Mouse (Mus musculus) CD4-positive, CD25-positive, alpha-beta regulatory T cell (primary cell): ENCODE data around the gene Mapk11. TPM values are rescaled to one million over a fixed set of nuclear protein-coding genes. Genes with fewer than 3 reads are reported as not detected.

ENCODE experiments used
- polyA plus RNA-seq: library from polyadenylated mRNA; unstranded; fragments of 100-300 nt; shearing (Covaris generic); gene quantifications from one replicate; pipeline ENCODE4 v1.2.1, GENCODE M21; 2017

The Mapk11 gene
- polyA plus RNA-seq: 83.5 TPM

GRCm38 (mm10) chr15:89149271-89150040 lies at the start of gene Mapk11:
Gene Mapk11 (minus strand): TSS chr15:89149628.

GRCm38 (mm10) chr15:89196313-89196706 lies 46.9 kb upstream of the Mapk11 start, which contains the start of gene Dennd6b:
Gene Dennd6b (minus strand): TSS chr15:89196496.

GRCm38 (mm10) chr15:89180571-89181229 lies 31.3 kb upstream of the Mapk11 start, which contains the start of gene Plxnb2:
Gene Plxnb2 (minus strand): TSS chr15:89180788.

GRCm38 (mm10) chr15:89140659-89141252 lies 8.7 kb downstream of the Mapk11 start, which contains the start of gene Mapk12:
Gene Mapk12 (minus strand): TSS chr15:89140703.

GRCm38 (mm10) chr15:89128382-89129350 lies 20.8 kb downstream of the Mapk11 start, which contains the start of gene Hdac10:
Gene Hdac10 (minus strand): TSS chr15:89128700.

GRCm38 (mm10) chr15:89122649-89123366 lies 26.6 kb downstream of the Mapk11 start, which contains the start of gene Tubgcp6:
Gene Tubgcp6 (minus strand): TSS chr15:89123112.

Other genes starting within 250 kb of the Mapk11 start
- gene Ttll8, start 195.2 kb downstream of the Mapk11 start, polyA plus RNA-seq: not detected
- gene Mlc1, start 170.6 kb downstream of the Mapk11 start, polyA plus RNA-seq: not detected
- not detected for gene Mov10l1, start 166.7 kb downstream of the Mapk11 start, polyA plus RNA-seq
- not detected for gene Panx2, start 89.9 kb downstream of the Mapk11 start, polyA plus RNA-seq
- 85.0 TPM for gene Trabd, start 74.5 kb downstream of the Mapk11 start, polyA plus RNA-seq
- 58.5 TPM for gene Selenoo, start 60.5 kb downstream of the Mapk11 start, polyA plus RNA-seq
- 26.0 TPM for gene Tubgcp6, start 26.5 kb downstream of the Mapk11 start, polyA plus RNA-seq
- gene Hdac10, start 20.9 kb downstream of the Mapk11 start, polyA plus RNA-seq: 79.2 TPM
- 9.8 TPM for gene Mapk12, start 8.9 kb downstream of the Mapk11 start, polyA plus RNA-seq
- gene Plxnb2, start 31.2 kb upstream of the Mapk11 start, polyA plus RNA-seq: 4.8 TPM
- gene Dennd6b, start 46.9 kb upstream of the Mapk11 start, polyA plus RNA-seq: 49.0 TPM
- 20.3 TPM for gene Ppp6r2, start 61.9 kb upstream of the Mapk11 start, polyA plus RNA-seq
- 226 TPM for gene Sbf1, start 165.7 kb upstream of the Mapk11 start, polyA plus RNA-seq
- gene Adm2, start 173.1 kb upstream of the Mapk11 start, polyA plus RNA-seq: not detected
- gene Miox, start 184.8 kb upstream of the Mapk11 start, polyA plus RNA-seq: not detected
- 61.9 TPM for gene Lmf2, start 206.0 kb upstream of the Mapk11 start, polyA plus RNA-seq
- 177 TPM for gene Ncaph2, start 206.1 kb upstream of the Mapk11 start, polyA plus RNA-seq
- 13.1 TPM for gene Sco2, start 224.2 kb upstream of the Mapk11 start, polyA plus RNA-seq
- 2.2 TPM for gene Tymp, start 227.4 kb upstream of the Mapk11 start, polyA plus RNA-seq
- gene Odf3b, start 229.7 kb upstream of the Mapk11 start, polyA plus RNA-seq: 1.4 TPM
- 0.08 TPM for gene Klhdc7b, start 235.3 kb upstream of the Mapk11 start, polyA plus RNA-seq